In genomic region chr15:83008761-83009423, GRCm38 (mm10) we compare ENCODE assay signal across 12 mouse cellular contexts. TPM values are rescaled to one million over a fixed set of nuclear protein-coding genes. Genes with fewer than 3 reads are reported as not detected.
DNase-seq lines count a peak whose midpoint lies in the region; ATAC-seq and TF ChIP-seq lines count a peak whose summit lies in the region.
"Had no signal": no experiment of that assay in that cellular context is flagged by ENCODE, and none has a peak within 500 bp of the region (broad histone marks: within the 10 kb centered on the region; RNA-seq: fewer than 3 reads in every experiment).

No protein-coding gene starts in this region.

- H3K36me3 ChIP-seq in liver, adult 2 months (ENCODE audit: control insufficient read depth, insufficient read depth, low read length), result no peaks in the 10 kb centered on the region
- no peaks in the 10 kb centered on the region for H3K36me3 ChIP-seq in liver, embryonic 12.5 days
- no peaks in the 10 kb centered on the region for H3K36me3 ChIP-seq in heart, embryonic 12.5 days
- H3K36me3 ChIP-seq in forebrain, embryonic 12.5 days (replicated peaks), result no peaks in the 10 kb centered on the region
- H3K36me3 ChIP-seq: neural tube, embryonic 13.5 days had no signal

- H3K9me3 ChIP-seq in liver, embryonic 12.5 days (replicated peaks), result no peaks in the 10 kb centered on the region
- no peaks in the 10 kb centered on the region for H3K9me3 ChIP-seq in heart, embryonic 12.5 days (replicated peaks)
- no peaks in the 10 kb centered on the region for H3K9me3 ChIP-seq in forebrain, embryonic 12.5 days
- H3K9me3 ChIP-seq: neural tube, embryonic 13.5 days had no signal

- H3K4me3 ChIP-seq in liver, adult 2 months (ENCODE audit: insufficient read depth, low read depth, low read length), result no peak overlapping the region
- no peak overlapping the region for H3K4me3 ChIP-seq in liver, embryonic 12.5 days
- no peak overlapping the region for H3K4me3 ChIP-seq in heart, embryonic 12.5 days
- H3K4me3 ChIP-seq in forebrain, embryonic 12.5 days (replicated peaks), result no peak overlapping the region
- H3K4me3 ChIP-seq: neural tube, embryonic 13.5 days had no signal

- no peak for ATAC-seq in liver, embryonic 12.5 days
- ATAC-seq in granulocyte monocyte progenitor cell, adult 5-6 weeks (replicated peaks; ENCODE audit: poor library complexity, severe bottlenecking), result peak; percentile 35
- ATAC-seq in heart, embryonic 12.5 days (ENCODE audit: insufficient number of reproducible peaks, low FRiP score), result no peak
- no peak for ATAC-seq in forebrain, embryonic 12.5 days (ENCODE audit: low FRiP score)

- no peaks in the 10 kb centered on the region for H3K79me2 ChIP-seq in liver, adult 2 months (ENCODE audit: control insufficient read depth, insufficient read depth, low read length)

- H3K27me3 ChIP-seq in liver, adult 2 months (ENCODE audit: control insufficient read depth, insufficient read depth, low read length), result no peaks in the 10 kb centered on the region
- H3K27me3 ChIP-seq in liver, embryonic 12.5 days (replicated peaks), result no peaks in the 10 kb centered on the region
- H3K27me3 ChIP-seq in heart, embryonic 12.5 days (replicated peaks), result peaks cover 5% of the 10 kb centered on the region; the same call in 1 of the 2 replicates
- H3K27me3 ChIP-seq in forebrain, embryonic 12.5 days, result peaks cover 72% of the 10 kb centered on the region

- TF ChIP-seq POLR2A in liver, adult 2 months (IDR thresholded peaks at IDR 0.05; ENCODE audit: extremely low read depth, insufficient read depth, low read length), result no peak

- H3K4me1 ChIP-seq in liver, adult 2 months (ENCODE audit: control insufficient read depth, insufficient read depth, low read length), result no peaks in the 10 kb centered on the region
- H3K4me1 ChIP-seq in liver, embryonic 12.5 days, result peaks cover 22% of the 10 kb centered on the region
- H3K4me1 ChIP-seq in heart, embryonic 12.5 days (replicated peaks), result peaks cover 46% of the 10 kb centered on the region
- H3K4me1 ChIP-seq in forebrain, embryonic 12.5 days, result peaks cover 44% of the 10 kb centered on the region

- H3K4me2 ChIP-seq in liver, embryonic 12.5 days, result no peak overlapping the region
- H3K4me2 ChIP-seq in heart, embryonic 12.5 days, result no peak overlapping the region
- no peak overlapping the region for H3K4me2 ChIP-seq in forebrain, embryonic 12.5 days
- H3K4me2 ChIP-seq: neural tube, embryonic 13.5 days had no signal

- peak; percentile 15 for DNase-seq in liver, adult 2 months (ENCODE audit: extremely low read depth, low read depth, low spot score)
- peak; percentile 34 to 36 for DNase-seq in CD8-positive naive resting alpha-beta T cell, adult 2 months (ENCODE audit: low read depth in 2 of 2, low spot score in 2 of 2)
- peak; percentile 11 to 39 for DNase-seq in thymus, adult 18-20 months
- no peak for DNase-seq in heart, postnatal 4 days
- DNase-seq: cerebellum, adult 9-11 months had no signal

- no peak overlapping the region for H3K27ac ChIP-seq in liver, adult 2 months (replicated peaks; ENCODE audit: insufficient read depth, low read depth, low read length)
- no peak overlapping the region for H3K27ac ChIP-seq in liver, embryonic 12.5 days
- no peak overlapping the region for H3K27ac ChIP-seq in heart, embryonic 12.5 days (ENCODE audit: poor library complexity, severe bottlenecking)
- no peak overlapping the region for H3K27ac ChIP-seq in forebrain, embryonic 12.5 days
- H3K27ac ChIP-seq: liver, embryonic 14.5 days; neural tube, embryonic 13.5 days; stomach, postnatal 0 days had no signal

- no peak for TF ChIP-seq CTCF in liver, adult 2 months (IDR thresholded peaks at IDR 0.05; ENCODE audit: low read depth, low read length)

- no peak overlapping the region for H3K9ac ChIP-seq in liver, adult 2 months (ENCODE audit: low read depth, low read length)
- no peak overlapping the region for H3K9ac ChIP-seq in liver, embryonic 12.5 days
- no peak overlapping the region for H3K9ac ChIP-seq in heart, embryonic 12.5 days
- no peak overlapping the region for H3K9ac ChIP-seq in forebrain, embryonic 12.5 days
- H3K9ac ChIP-seq: liver, embryonic 14.5 days; neural tube, embryonic 13.5 days had no signal

- 60% methylated on average over 13 of the region's 13 CpGs for WGBS in liver, adult 2 months
- 45% methylated on average over 13 of the region's 13 CpGs for WGBS in liver, embryonic 12.5 days (ENCODE audit: insufficient replicate concordance)
- 69% methylated on average over 13 of the region's 13 CpGs for WGBS in heart, embryonic 12.5 days
- 80% methylated on average over 13 of the region's 13 CpGs for WGBS in forebrain, embryonic 12.5 days

RNA-seq across cellular contexts. Expression of gene Tcf20, which starts 21.2 kb away (rescaled TPM):
- 22.6 and 23.4 TPM in 2 replicates for total RNA-seq in liver, adult 2 months (2014; rRNA removed)
- 8.7 and 10.9 TPM in 2 replicates for polyA plus RNA-seq in liver, adult 2 months (2012; rRNA removed)
- 3.9 and 4.0 TPM in 2 replicates for polyA plus RNA-seq in liver, embryonic 12.5 days (2016; fragmentation: Nextera tagmentation; extraction: Ambion mirVana)
- total RNA-seq in granulocyte monocyte progenitor cell, adult 5-6 weeks (2014; fragmentation: Nextera tagmentation), result 52.2 and 56.9 TPM in 2 replicates
- 76.8 and 81.2 TPM in 2 replicates for total RNA-seq in granulocyte monocyte progenitor cell, adult 5-6 weeks (2017)
- 5.4 and 6.4 TPM in 2 replicates for polyA plus RNA-seq in heart, embryonic 12.5 days (2016; fragmentation: Nextera tagmentation; extraction: Ambion mirVana)
- 14.7 and 14.9 TPM in 2 replicates for polyA plus RNA-seq in forebrain, embryonic 12.5 days (2016; fragmentation: Nextera tagmentation; extraction: Ambion mirVana)
- total RNA-seq in heart, postnatal 4 days (2021), result 10 to 100 TPM; 71.1 to 78.7 TPM

RNA-seq across cellular contexts. Expression of gene Nfam1, which starts 24.2 kb away (rescaled TPM):
- total RNA-seq in liver, adult 2 months (2014; rRNA removed), result 1.1 and 1.5 TPM in 2 replicates
- 1.8 and 3.2 TPM in 2 replicates for polyA plus RNA-seq in liver, adult 2 months (2012; rRNA removed)
- polyA plus RNA-seq in liver, embryonic 12.5 days (2016; fragmentation: Nextera tagmentation; extraction: Ambion mirVana), result 6.2 and 6.4 TPM in 2 replicates
- total RNA-seq in granulocyte monocyte progenitor cell, adult 5-6 weeks (2014; fragmentation: Nextera tagmentation), result 60.7 and 62.4 TPM in 2 replicates
- 45.3 and 52.8 TPM in 2 replicates for total RNA-seq in granulocyte monocyte progenitor cell, adult 5-6 weeks (2017)
- polyA plus RNA-seq in heart, embryonic 12.5 days (2016; fragmentation: Nextera tagmentation; extraction: Ambion mirVana), result 1.7 and 1.9 TPM in 2 replicates
- polyA plus RNA-seq in forebrain, embryonic 12.5 days (2016; fragmentation: Nextera tagmentation; extraction: Ambion mirVana), result 1.4 and 1.7 TPM in 2 replicates
- total RNA-seq in heart, postnatal 4 days (2021), result 1 to 10 TPM in 1 of 2 experiments, under 1 TPM in 1; 0.98 to 1.4 TPM
